Mouse (Mus musculus): ENCODE measurements around the gene Atp1b2. TPM values are rescaled to one million over a fixed set of nuclear protein-coding genes. Genes with fewer than 3 reads are reported as not detected.

Atp1b2 gene
- polyA plus RNA-seq, 1 experiment from 2014 or later = 6.0 TPM

MicroRNA genes within 50 kb of the gene (microRNA counts, 519-probe panel; counts per million panel counts)
- microRNA mmu-miR-467f = 2,318 counts per million, percentile 18 among the panel's probes with 10 or more counts

Small RNAs within 50 kb of the gene (microRNA-seq; reads per million reads assigned to microRNA genes)
- not detected for gene Mir467f (ENCODE audit: borderline number of aligned reads)

Other genes starting within 250 kb of the Atp1b2 start
- 48.0 and 52.1 TPM in 2 replicates for gene Chd3, start 236.5 kb downstream of the Atp1b2 start, polyA plus RNA-seq (2014; fragmentation: Nextera tagmentation; extraction: Ambion mirVana)
- 123 and 135 TPM in 2 replicates for gene Naa38, start 210.5 kb downstream of the Atp1b2 start, polyA plus RNA-seq (2014; fragmentation: Nextera tagmentation; extraction: Ambion mirVana)
- gene Cyb5d1, start 210.3 kb downstream of the Atp1b2 start, polyA plus RNA-seq (2014; fragmentation: Nextera tagmentation; extraction: Ambion mirVana) = 33.3 TPM in 2 replicates
- 13.6 and 18.1 TPM in 2 replicates for gene Tmem88, start 207.7 kb downstream of the Atp1b2 start, polyA plus RNA-seq (2014; fragmentation: Nextera tagmentation; extraction: Ambion mirVana)
- gene Kdm6b, start 192.3 kb downstream of the Atp1b2 start, polyA plus RNA-seq (2014; fragmentation: Nextera tagmentation; extraction: Ambion mirVana) = 25.9 and 26.2 TPM in 2 replicates
- 1.5 and 2.1 TPM in 2 replicates for gene Dnah2, start 56.8 kb downstream of the Atp1b2 start, polyA plus RNA-seq (2014; fragmentation: Nextera tagmentation; extraction: Ambion mirVana)
- 11.2 and 11.3 TPM in 2 replicates for gene Efnb3, start 45.7 kb downstream of the Atp1b2 start, polyA plus RNA-seq (2014; fragmentation: Nextera tagmentation; extraction: Ambion mirVana)
- 40.2 and 40.9 TPM in 2 replicates for gene Wrap53, start 25.7 kb downstream of the Atp1b2 start, polyA plus RNA-seq (2014; fragmentation: Nextera tagmentation; extraction: Ambion mirVana)
- 200 and 215 TPM in 2 replicates for gene Trp53, start 25.6 kb downstream of the Atp1b2 start, polyA plus RNA-seq (2014; fragmentation: Nextera tagmentation; extraction: Ambion mirVana)
- gene Shbg, start 12.0 kb upstream of the Atp1b2 start, polyA plus RNA-seq (2014; fragmentation: Nextera tagmentation; extraction: Ambion mirVana) = 0.14 TPM in 1 of 2 replicates, not detected in the other
- gene Sat2, start 16.1 kb upstream of the Atp1b2 start, polyA plus RNA-seq (2014; fragmentation: Nextera tagmentation; extraction: Ambion mirVana) = 15.0 and 19.4 TPM in 2 replicates
- 24.3 and 30.9 TPM in 2 replicates for gene Fxr2, start 27.0 kb upstream of the Atp1b2 start, polyA plus RNA-seq (2014; fragmentation: Nextera tagmentation; extraction: Ambion mirVana)
- gene Sox15, start 49.4 kb upstream of the Atp1b2 start, polyA plus RNA-seq (2014; fragmentation: Nextera tagmentation; extraction: Ambion mirVana) = not detected in 2 replicates
- gene Mpdu1, start 56.7 kb upstream of the Atp1b2 start, polyA plus RNA-seq (2014; fragmentation: Nextera tagmentation; extraction: Ambion mirVana) = 25.9 and 28.0 TPM in 2 replicates
- gene Cd68, start 60.2 kb upstream of the Atp1b2 start, polyA plus RNA-seq (2014; fragmentation: Nextera tagmentation; extraction: Ambion mirVana) = 5.5 and 7.6 TPM in 2 replicates
- gene Eif4a1, start 66.5 kb upstream of the Atp1b2 start, polyA plus RNA-seq (2014; fragmentation: Nextera tagmentation; extraction: Ambion mirVana) = 959 and 1,000 TPM in 2 replicates
- 106 and 108 TPM in 2 replicates for gene Senp3, start 76.1 kb upstream of the Atp1b2 start, polyA plus RNA-seq (2014; fragmentation: Nextera tagmentation; extraction: Ambion mirVana)
- 0.24 and 0.42 TPM in 2 replicates for gene Tnfsf13, start 79.8 kb upstream of the Atp1b2 start, polyA plus RNA-seq (2014; fragmentation: Nextera tagmentation; extraction: Ambion mirVana)
- 3.6 and 4.3 TPM in 2 replicates for gene Tnfsf12, start 89.9 kb upstream of the Atp1b2 start, polyA plus RNA-seq (2014; fragmentation: Nextera tagmentation; extraction: Ambion mirVana)
- gene Tnfsfm13, start 90.2 kb upstream of the Atp1b2 start, polyA plus RNA-seq (2014; fragmentation: Nextera tagmentation; extraction: Ambion mirVana) = 1.2 and 1.5 TPM in 2 replicates
- 51.4 and 56.5 TPM in 2 replicates for gene Polr2a, start 152.7 kb upstream of the Atp1b2 start, polyA plus RNA-seq (2014; fragmentation: Nextera tagmentation; extraction: Ambion mirVana)
- 0.18 TPM in 1 of 2 replicates, not detected in the other for gene Slc35g3, start 156.0 kb upstream of the Atp1b2 start, polyA plus RNA-seq (2014; fragmentation: Nextera tagmentation; extraction: Ambion mirVana)
- gene Zbtb4, start 160.0 kb upstream of the Atp1b2 start, polyA plus RNA-seq (2014; fragmentation: Nextera tagmentation; extraction: Ambion mirVana) = 1.1 and 1.2 TPM in 2 replicates
- gene Chrnb1, start 190.0 kb upstream of the Atp1b2 start, polyA plus RNA-seq (2014; fragmentation: Nextera tagmentation; extraction: Ambion mirVana) = 3.0 and 3.6 TPM in 2 replicates
- 0.92 and 0.97 TPM in 2 replicates for gene Fgf11, start 195.9 kb upstream of the Atp1b2 start, polyA plus RNA-seq (2014; fragmentation: Nextera tagmentation; extraction: Ambion mirVana)
- 2.1 and 2.8 TPM in 2 replicates for gene Tmem102, start 199.7 kb upstream of the Atp1b2 start, polyA plus RNA-seq (2014; fragmentation: Nextera tagmentation; extraction: Ambion mirVana)
- gene Gm39566, start 209.4 kb upstream of the Atp1b2 start, polyA plus RNA-seq (2014; fragmentation: Nextera tagmentation; extraction: Ambion mirVana) = not detected in 2 replicates
- gene Spem2, start 212.5 kb upstream of the Atp1b2 start, polyA plus RNA-seq (2014; fragmentation: Nextera tagmentation; extraction: Ambion mirVana) = not detected in 2 replicates
- gene Spem1, start 216.2 kb upstream of the Atp1b2 start, polyA plus RNA-seq (2014; fragmentation: Nextera tagmentation; extraction: Ambion mirVana) = 0.27 TPM in 1 of 2 replicates, not detected in the other
- gene Nlgn2, start 231.8 kb upstream of the Atp1b2 start, polyA plus RNA-seq (2014; fragmentation: Nextera tagmentation; extraction: Ambion mirVana) = 8.2 and 9.1 TPM in 2 replicates
- gene Tmem256, start 232.6 kb upstream of the Atp1b2 start, polyA plus RNA-seq (2014; fragmentation: Nextera tagmentation; extraction: Ambion mirVana) = 294 and 335 TPM in 2 replicates
- gene Plscr3, start 240.4 kb upstream of the Atp1b2 start, polyA plus RNA-seq (2014; fragmentation: Nextera tagmentation; extraction: Ambion mirVana) = 90.0 and 102 TPM in 2 replicates